Mouse (Mus musculus) liver, embryonic 16.5 days (tissue): ENCODE measurements at regions not wholly inside any gene's neighbourhood (a gene's known extent, or its start where the extent isn't known, plus 50 kb on each side); places are given as distances from the start of the nearest gene placed in this dataset.
A peak's percentile ranks its signal among the peaks of the same experiment; 100 is the strongest.

ENCODE experiments used
- ATAC-seq: fragments of 200-750 bp; cut with Nextera tagmentation; 2 replicates; pipeline ENCODE4 v1.8.0; 2017; ENCODE audit warnings: low read depth, mild to moderate bottlenecking, moderate number of reproducible peaks, moderate library complexity
- H3K27ac ChIP-seq: fragments of 300-500 bp; sonication (generic); 2 replicates; pipeline ENCODE4 v1.5.1; 2014; ENCODE audit warnings: mild to moderate bottlenecking, low read length
- H3K27me3 ChIP-seq: fragments of 300-500 bp; sonication (generic); 2 replicates; pipeline ENCODE4 v1.6.1; 2014; ENCODE audit warnings: low read depth, low read length, mixed read lengths; ENCODE audit not compliant: control insufficient read depth, insufficient read depth
- H3K36me3 ChIP-seq: fragments of 300-500 bp; sonication (generic); 2 replicates; pipeline ENCODE4 v1.6.1; 2014; ENCODE audit warnings: mild to moderate bottlenecking; ENCODE audit not compliant: control insufficient read depth, insufficient read depth
- H3K4me1 ChIP-seq: fragments of 300-500 bp; sonication (generic); 2 replicates; pipeline ENCODE4 v1.6.1; 2014; ENCODE audit warnings: low read depth, low read length, mixed read lengths; ENCODE audit not compliant: control insufficient read depth
- H3K4me2 ChIP-seq: fragments of 300-500 bp; sonication (generic); 2 replicates; pipeline ENCODE4 v1.6.1; 2014; ENCODE audit warnings: low read depth, low read length, mixed read lengths
- H3K4me3 ChIP-seq: fragments of 300-500 bp; sonication (generic); 2 replicates; pipeline ENCODE4 v1.5.1; 2014; ENCODE audit warnings: low read depth, mild to moderate bottlenecking, low read length
- H3K9ac ChIP-seq: fragments of 300-500 bp; sonication (generic); 2 replicates; pipeline ENCODE4 v1.6.1; 2014; ENCODE audit warnings: low read depth, low read length
- H3K9me3 ChIP-seq: fragments of 300-500 bp; sonication (generic); replicated peaks from 2 replicates; pipeline ENCODE4 v1.6.1; 2016; ENCODE audit warnings: low read length; ENCODE audit not compliant: control insufficient read depth
- WGBS: fragments of 180-500 bp; shearing (Covaris S2); extraction: QIAGEN DNeasy Blood & Tissue Kit; methylation state at CpG from one replicate; pipeline ENCODE4 v1.1.7; 2014; ENCODE audit not compliant: insufficient replicate concordance; 5-methylcytosine and 5-hydroxymethylcytosine counted together

GRCm38 (mm10) chr3:51135581-51135980 is 88.7 kb upstream of the Noct start:
- H3K4me2 ChIP-seq, result no peak overlapping the region
- no peak overlapping the region for H3K27ac ChIP-seq
- H3K9me3 ChIP-seq, result no peaks in the 10 kb centered on the region
- H3K4me3 ChIP-seq, result no peak overlapping the region
- 58% methylated on average over 5 of the region's 5 CpGs for WGBS
- ATAC-seq, result no peak
- no peaks in the 10 kb centered on the region for H3K36me3 ChIP-seq
- H3K27me3 ChIP-seq, result no peaks in the 10 kb centered on the region
- H3K4me1 ChIP-seq, result no peaks in the 10 kb centered on the region
- H3K9ac ChIP-seq, result no peak overlapping the region

GRCm38 (mm10) chr3:51137730-51138312 is 86.4 kb upstream of the Noct start:
- Histone ChIP-seq H3K27me3 (no peaks in the 10 kb centered on the region), H3K4me1 (no peaks in the 10 kb centered on the region), H3K4me2 (no peak overlapping the region), H3K9ac (no peak overlapping the region), H3K9me3 (no peaks in the 10 kb centered on the region), H3K36me3 (no peaks in the 10 kb centered on the region), H3K4me3 (no peak overlapping the region), H3K27ac (no peak overlapping the region)
- no peak for ATAC-seq
- WGBS, result 67% methylated on average over 8 of the region's 8 CpGs

GRCm38 (mm10) chr3:51145985-51146384 is 78.3 kb upstream of the Noct start:
- ATAC-seq, result no peak
- H3K9me3 ChIP-seq, result no peaks in the 10 kb centered on the region

GRCm38 (mm10) chr3:51150012-51150411 is 74.2 kb upstream of the Noct start:
- no peak for ATAC-seq
- no peaks in the 10 kb centered on the region for H3K9me3 ChIP-seq
- no peak overlapping the region for H3K4me2 ChIP-seq
- no peak overlapping the region for H3K9ac ChIP-seq
- H3K36me3 ChIP-seq, result no peaks in the 10 kb centered on the region
- 80% methylated on average over 6 of the region's 6 CpGs for WGBS
- H3K27me3 ChIP-seq, result no peaks in the 10 kb centered on the region
- H3K4me1 ChIP-seq, result peaks cover 2% of the 10 kb centered on the region; the same call in 1 of the 2 replicates
- H3K27ac ChIP-seq, result no peak overlapping the region
- H3K4me3 ChIP-seq, result no peak overlapping the region

More at GRCm38 (mm10) chr3:51145985-51146384, 78.3 kb upstream of the Noct start:
- Histone ChIP-seq H3K4me3 (no peak overlapping the region), H3K36me3 (no peaks in the 10 kb centered on the region), H3K4me1 (no peaks in the 10 kb centered on the region), H3K27me3 (no peaks in the 10 kb centered on the region), H3K4me2 (no peak overlapping the region), H3K27ac (no peak overlapping the region), H3K9ac (no peak overlapping the region)
- WGBS, result 14% methylated on average over 2 of the region's 2 CpGs

- Histone ChIP-seq H3K4me1 (peaks cover 10% of the 10 kb centered on the region; the same call in 1 of the 2 replicates), H3K9ac (no peak overlapping the region), H3K27ac (no peak overlapping the region), H3K27me3 (no peaks in the 10 kb centered on the region), H3K36me3 (no peaks in the 10 kb centered on the region), H3K9me3 (no peaks in the 10 kb centered on the region), H3K4me2 (no peak overlapping the region), H3K4me3 (no peak overlapping the region)
- WGBS, result 19% methylated on average over 4 of the region's 4 CpGs
- no peak for ATAC-seq
Observed at GRCm38 (mm10) chr3:51151104-51151503, 73.1 kb upstream of the Noct start.

- Histone ChIP-seq H3K27ac (peak overlapping the region; percentile 54; the same call in 1 of the 2 replicates), H3K4me2 (no peak overlapping the region; the same call in 1 of the 2 replicates), H3K4me3 (no peak overlapping the region), H3K27me3 (no peaks in the 10 kb centered on the region), H3K9ac (no peak overlapping the region), H3K36me3 (no peaks in the 10 kb centered on the region), H3K9me3 (no peaks in the 10 kb centered on the region), H3K4me1 (peaks cover 34% of the 10 kb centered on the region)
- 50% methylated on average over 4 of the region's 4 CpGs for WGBS
- ATAC-seq, result no peak
Observed at GRCm38 (mm10) chr3:51155621-51156020, 68.6 kb upstream of the Noct start.

GRCm38 (mm10) chr3:51156386-51157290 is 67.6 kb upstream of the Noct start:
- Histone ChIP-seq H3K4me1 (peaks cover 32% of the 10 kb centered on the region), H3K36me3 (no peaks in the 10 kb centered on the region), H3K27ac (peak overlapping the region; percentile 80), H3K9me3 (no peaks in the 10 kb centered on the region), H3K9ac (peak overlapping the region; percentile 51), H3K4me3 (peak overlapping the region; percentile 33), H3K27me3 (no peaks in the 10 kb centered on the region), H3K4me2 (peak overlapping the region; percentile 63)
- ATAC-seq, result peak; percentile 95
- 21% methylated on average over 20 of the region's 20 CpGs for WGBS

- Histone ChIP-seq H3K27ac (peak overlapping the region; percentile 78), H3K9me3 (no peaks in the 10 kb centered on the region), H3K9ac (peak overlapping the region; percentile 51), H3K27me3 (no peaks in the 10 kb centered on the region), H3K36me3 (no peaks in the 10 kb centered on the region), H3K4me2 (peak overlapping the region; percentile 63), H3K4me1 (peaks cover 32% of the 10 kb centered on the region), H3K4me3 (peak overlapping the region; percentile 33)
- no peak for ATAC-seq
- 12% methylated on average over 4 of the region's 4 CpGs for WGBS
Observed at GRCm38 (mm10) chr3:51157291-51157650, 67.0 kb upstream of the Noct start.

- Histone ChIP-seq H3K27me3 (no peaks in the 10 kb centered on the region), H3K4me2 (no peak overlapping the region), H3K36me3 (no peaks in the 10 kb centered on the region), H3K4me1 (peaks cover 32% of the 10 kb centered on the region), H3K9ac (no peak overlapping the region), H3K27ac (peak overlapping the region; percentile 63; the same call in 1 of the 2 replicates), H3K9me3 (no peaks in the 10 kb centered on the region), H3K4me3 (no peak overlapping the region)
- no peak for ATAC-seq
- 26% methylated on average over 4 of the region's 4 CpGs for WGBS
Observed at GRCm38 (mm10) chr3:51158449-51158848, 65.8 kb upstream of the Noct start.
